Mouse (Mus musculus): Measurements from ENCODE around the gene Col28a1. TPM values are rescaled to one million over a fixed set of nuclear protein-coding genes. Genes with fewer than 3 reads are reported as not detected.

The Col28a1 gene
- polyA plus RNA-seq (2012; fragmentation: generic; extraction: Trizol), result under 1 TPM in 1 of 2 experiments, not detected in 1; 0.09 TPM

GRCm38 (mm10) chr6:8192517-8192916, at the start of gene Col28a1:
Gene Col28a1, minus strand, starts transcription at chr6:8192617.

GRCm38 (mm10) chr6:8209047-8209865, 16.8 kb upstream of the Col28a1 start, which contains the start of gene Mios:
Gene Mios, plus strand, starts transcription at chr6:8209222.

Other genes starting within 250 kb of the Col28a1 start
- 1 to 10 TPM in 1 of 2 experiments, under 1 TPM in 1; 0.28 to 3.3 TPM for gene Mios, start 16.6 kb upstream of the Col28a1 start, polyA plus RNA-seq (2012; fragmentation: generic; extraction: Trizol)
- gene Rpa3, start 66.6 kb upstream of the Col28a1 start, polyA plus RNA-seq (2012; fragmentation: generic; extraction: Trizol), result 10 to 100 TPM in 1 of 2 experiments, 1 to 10 TPM in 1; 7.9 to 41.0 TPM
- 1 to 10 TPM; 1.7 to 5.5 TPM for gene Umad1, start 66.7 kb upstream of the Col28a1 start, polyA plus RNA-seq (2012; fragmentation: generic; extraction: Trizol)
- gene Gm45062, start 66.8 kb upstream of the Col28a1 start, polyA plus RNA-seq (2012; fragmentation: generic; extraction: Trizol), result under 1 TPM; 0.09 to 0.26 TPM

All from C3H10T1/2 (cell line).